Mouse (Mus musculus) liver, postnatal 0 days (tissue): Measurements from ENCODE around the gene Npm3.

Source experiments
- CTCF ChIP-seq: sonication (generic); IDR thresholded peaks from 2 replicates; pipeline ENCODE4 v1.5.1; 2016; ENCODE audit warnings: antibody characterized with exemption, low read depth
- EP300 ChIP-seq: IDR thresholded peaks from 2 replicates; pipeline ENCODE4 v1.6.1; 2016; ENCODE audit warnings: antibody characterized with exemption, low read depth, mild to moderate bottlenecking

- TF ChIP-seq CTCF (no peak), EP300 (no peak)
Observed at GRCm38 (mm10) chr19:45736241-45736640, 13.2 kb downstream of the Npm3 start.
